Mouse (Mus musculus) cortical plate, adult 2 months (tissue): ENCODE results near the gene Prkce.

Experiments used
- CTCF ChIP-seq: fragments of 200-500 bp; IDR thresholded peaks from 2 replicates; pipeline ENCODE4 v1.5.1; 2011; ENCODE audit warnings: mild to moderate bottlenecking, control low read depth, low read length; ENCODE audit not compliant: insufficient read depth; ENCODE audit errors: extremely low read depth
- POLR2A ChIP-seq: fragments of 200-500 bp; IDR thresholded peaks from 2 replicates; pipeline ENCODE4 v1.6.1; 2011; ENCODE audit warnings: mild to moderate bottlenecking, low read length, control low read depth; ENCODE audit not compliant: insufficient read depth; ENCODE audit errors: extremely low read depth

DNA sequence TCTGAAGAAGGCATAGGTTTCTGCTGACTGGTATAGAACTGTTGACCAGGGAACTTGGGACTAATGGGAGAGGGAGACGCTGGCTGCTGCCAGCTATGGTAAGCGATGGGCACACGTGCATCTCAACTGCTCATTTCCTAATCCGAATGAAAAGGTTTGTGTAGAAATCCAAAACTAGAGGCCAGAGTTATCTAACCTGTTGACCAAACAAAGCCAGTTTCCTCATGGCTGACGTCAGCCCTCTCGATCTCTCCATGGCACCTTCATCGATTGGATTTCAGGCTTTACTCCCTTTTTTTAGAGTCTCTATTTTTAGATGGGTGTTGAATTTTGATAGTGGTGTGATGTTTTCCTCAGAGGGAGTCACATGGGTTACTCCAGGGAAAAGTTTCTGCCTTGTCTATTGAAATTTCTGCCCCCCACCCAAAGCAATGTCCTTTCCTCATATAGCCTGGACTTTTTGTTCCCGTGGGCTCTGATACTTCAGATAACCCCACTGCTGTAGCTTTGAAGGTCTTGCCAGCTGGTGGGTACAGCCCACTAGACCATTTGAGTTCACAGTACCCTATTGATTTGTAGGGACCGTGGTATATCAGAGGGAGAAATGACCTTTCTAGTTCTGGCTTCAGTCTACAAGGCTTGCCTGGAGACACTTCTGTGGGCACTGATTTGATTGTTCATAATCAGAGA is 335.8 kb downstream of the Prkce start:
- TF ChIP-seq CTCF: no peak
- TF ChIP-seq POLR2A: no peak
